Mouse (Mus musculus) mouse trophoblast stem cell (cell line): ENCODE measurements around the gene Wwox.

Experiments
- in situ Hi-C, 2 experiments: fragments of 300-500 bp; cut with MseI, MboI; formaldehyde crosslinking; loops; 2 replicates in 1 of 2; 3 replicates in 1 of 2; pipeline ENCODE4 v1.15.1; 2025

Wwox gene

DNA sequence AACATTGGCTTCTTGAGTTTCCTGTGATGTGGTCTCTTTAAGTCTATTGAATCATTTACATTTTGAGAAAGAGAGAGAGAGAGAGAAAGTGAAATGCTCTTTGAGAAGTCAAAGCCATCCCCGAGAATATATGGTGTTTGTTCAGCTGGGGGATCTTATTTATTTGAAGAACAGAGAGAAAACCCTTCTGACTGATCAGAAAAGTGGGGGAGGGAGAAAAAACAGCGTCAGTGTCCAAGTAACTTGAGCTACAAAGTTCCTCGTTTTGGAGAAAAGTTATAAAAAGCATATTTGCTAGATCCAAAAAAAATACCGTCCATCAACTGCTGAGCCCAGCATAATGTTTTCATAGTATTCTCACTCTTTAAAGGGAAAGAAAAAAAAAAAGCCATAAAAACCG lies 283.2 kb downstream of the Wwox start:
- in situ Hi-C loops = no loop called here

DNA sequence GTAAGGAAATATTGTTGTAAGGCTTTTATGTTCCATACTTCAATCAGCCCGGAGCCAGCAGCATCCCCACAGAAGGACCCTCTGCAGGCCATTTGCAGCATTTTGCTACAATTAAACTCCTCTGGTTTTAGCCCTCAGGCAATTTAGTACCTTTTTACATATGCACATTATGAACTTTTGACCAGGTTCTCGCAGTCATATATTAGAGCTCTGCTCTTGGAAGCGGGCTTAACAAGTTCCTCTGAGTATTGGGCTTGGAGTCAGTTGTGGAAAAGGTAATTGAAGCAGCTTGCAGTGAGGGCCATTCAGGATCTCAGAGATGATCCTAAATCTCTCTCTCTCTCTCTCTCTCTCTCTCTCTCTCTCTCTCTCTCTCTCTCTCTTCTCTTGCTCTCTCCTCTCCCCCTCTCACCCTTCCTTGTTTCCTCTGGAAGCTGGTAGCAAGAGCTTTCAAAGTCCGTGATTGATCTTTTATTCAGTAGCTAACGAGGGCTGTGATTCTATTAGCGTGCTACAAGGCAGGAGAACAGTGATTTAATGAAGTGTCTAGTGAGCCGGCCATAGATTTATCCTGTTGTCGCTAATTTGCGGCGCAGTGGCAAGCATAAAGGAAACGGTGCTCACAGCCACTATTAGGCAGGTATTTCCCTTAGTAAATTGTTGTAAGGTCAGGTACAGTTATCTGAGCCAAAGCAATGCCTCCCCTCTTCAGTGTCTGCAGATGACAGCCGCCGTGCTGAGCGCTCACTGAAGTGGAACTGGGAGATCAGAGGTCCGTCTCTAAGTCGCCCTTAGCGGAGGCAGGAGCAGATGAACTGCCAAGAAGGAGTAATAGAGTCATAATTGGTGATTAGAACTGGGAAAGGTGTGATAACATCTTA lies 292.0 kb downstream of the Wwox start:
- in situ Hi-C loops = no loop called here

DNA sequence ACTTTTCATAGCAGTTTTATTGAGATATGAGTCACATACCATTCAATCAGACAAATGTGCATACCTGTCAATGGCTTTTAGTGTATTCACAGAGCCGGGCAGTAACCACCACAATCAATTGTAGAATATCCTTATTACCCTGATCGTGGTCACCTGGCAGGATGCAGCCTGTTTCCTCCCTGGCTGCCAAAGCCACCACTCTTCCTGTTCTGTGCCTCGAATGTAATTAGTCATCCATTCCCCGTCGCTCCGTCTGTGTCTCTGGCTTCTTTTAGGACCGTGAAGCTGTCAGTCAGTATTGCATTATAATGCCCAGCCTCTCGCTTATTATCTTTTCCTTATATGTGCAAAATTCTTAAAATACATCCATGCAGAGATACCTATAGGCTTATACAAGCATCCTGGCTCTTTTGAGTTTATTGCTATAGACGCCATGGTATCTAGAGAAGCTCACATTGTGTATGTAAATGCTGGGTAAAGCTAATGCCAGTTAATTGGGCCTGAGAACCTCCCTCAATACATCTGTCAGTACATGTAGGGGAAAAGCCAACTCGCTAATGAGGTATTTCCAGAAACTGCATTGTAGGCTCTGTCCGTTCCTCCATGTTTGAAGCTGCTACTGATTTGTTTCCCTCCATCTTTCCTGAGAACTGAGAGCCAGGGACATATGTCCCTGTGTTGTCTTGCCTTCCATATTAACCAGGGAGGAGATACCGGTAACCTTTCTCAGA lies 303.9 kb downstream of the Wwox start:
- in situ Hi-C loops = no loop called here

DNA sequence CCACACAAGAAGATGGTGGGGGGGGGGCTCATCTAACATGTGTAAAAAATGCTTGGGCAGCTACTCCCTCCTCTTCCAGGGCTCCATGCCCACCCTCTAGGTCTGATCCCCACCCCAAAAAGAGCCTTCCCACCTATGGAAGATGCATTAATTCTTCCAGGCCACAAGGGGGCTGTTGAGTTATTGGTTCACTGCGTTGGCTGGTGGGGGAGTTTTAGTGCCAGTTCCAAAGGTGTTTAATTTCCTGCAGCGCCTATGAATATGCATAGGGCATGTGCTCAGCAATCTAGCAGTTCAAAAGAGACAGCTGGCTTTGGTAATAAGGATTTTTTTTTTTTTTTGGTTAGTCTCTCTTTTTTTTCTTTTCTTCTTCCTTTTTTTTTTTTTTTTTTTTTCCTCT lies 306.9 kb downstream of the Wwox start:
- in situ Hi-C loops = no loop called here

DNA sequence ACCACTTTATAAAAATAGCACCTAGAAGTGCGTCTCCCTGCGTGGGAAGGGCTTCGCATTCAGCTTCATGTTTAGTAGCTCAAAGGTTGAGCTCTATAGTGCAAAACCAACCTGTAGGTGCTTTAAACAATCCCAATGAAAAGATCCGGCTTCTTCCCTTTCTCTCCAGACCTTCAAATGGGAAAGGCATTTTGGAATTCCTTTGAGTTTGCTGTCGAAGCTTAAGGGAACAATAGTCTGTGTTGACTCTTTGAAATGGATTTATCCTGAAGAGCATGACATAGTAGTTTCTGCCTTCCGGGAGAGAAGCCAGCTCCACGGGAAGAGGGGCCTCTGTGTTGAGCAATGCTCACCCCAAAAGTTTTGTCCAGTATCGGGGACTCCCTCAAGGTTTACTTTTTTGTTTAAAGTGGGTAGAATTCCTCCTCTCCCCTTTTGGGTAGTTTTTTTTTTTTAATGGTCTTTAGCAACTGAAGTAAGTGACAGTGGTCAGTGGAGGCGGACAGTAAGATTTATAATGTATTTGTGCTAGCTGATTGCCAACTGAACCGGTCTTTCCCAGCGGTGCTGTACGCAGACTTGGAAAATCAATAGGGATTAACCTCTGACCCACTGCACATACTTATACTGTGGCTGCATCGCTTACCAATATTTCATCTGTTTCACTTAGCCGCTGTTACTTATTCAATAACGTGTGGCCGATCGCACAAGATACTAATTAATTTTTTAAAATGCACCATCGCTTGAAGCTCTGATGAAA lies 312.1 kb downstream of the Wwox start:
- in situ Hi-C loops = loop anchor here in 1 of 2 experiments (10.0 kb wide), 1 partner anchor 297 kb away; no protein-coding TSS in a partner anchor

DNA sequence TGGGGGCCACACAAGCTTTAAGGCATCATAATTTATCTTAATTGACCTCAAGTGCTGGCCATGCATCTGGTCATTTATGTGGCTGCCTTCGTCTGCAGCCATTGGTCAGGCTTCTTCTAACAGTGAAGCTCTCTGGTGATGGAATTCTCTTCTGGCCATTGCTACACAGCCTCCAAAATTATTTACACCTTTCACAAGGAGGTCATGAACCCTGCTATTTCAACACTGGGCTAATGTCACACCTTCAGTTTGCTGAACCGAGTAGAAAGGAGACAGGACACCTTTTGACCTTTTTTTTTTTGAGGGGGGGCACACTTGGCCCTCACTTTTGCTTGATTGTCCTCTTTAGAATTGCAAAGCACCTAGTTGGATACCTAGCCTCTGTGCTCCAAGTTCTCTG lies 320.2 kb downstream of the Wwox start:
- in situ Hi-C loops = loop anchor here in 1 of 2 experiments (10.0 kb wide), 1 partner anchor 305 kb away; no protein-coding TSS in a partner anchor

DNA sequence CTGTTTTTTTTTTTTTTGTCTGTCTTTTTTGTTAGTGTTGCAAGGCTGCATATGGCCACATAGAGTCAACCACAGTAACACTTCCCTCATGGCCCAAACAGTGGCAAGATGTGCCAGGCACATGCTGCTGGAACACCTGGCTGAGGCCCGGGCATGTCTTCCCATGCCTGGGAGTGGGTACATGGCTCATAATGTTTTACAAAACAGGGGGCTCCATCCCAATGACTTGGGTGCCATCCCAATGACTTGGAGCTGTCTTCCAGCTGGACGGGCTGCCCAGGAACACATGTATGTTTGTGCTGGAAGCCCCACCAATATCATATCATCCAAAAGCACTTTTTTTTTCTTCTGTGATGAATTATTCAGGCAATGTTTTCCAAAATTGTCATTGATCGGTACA lies 329.1 kb downstream of the Wwox start:
- in situ Hi-C loops = no loop called here

DNA sequence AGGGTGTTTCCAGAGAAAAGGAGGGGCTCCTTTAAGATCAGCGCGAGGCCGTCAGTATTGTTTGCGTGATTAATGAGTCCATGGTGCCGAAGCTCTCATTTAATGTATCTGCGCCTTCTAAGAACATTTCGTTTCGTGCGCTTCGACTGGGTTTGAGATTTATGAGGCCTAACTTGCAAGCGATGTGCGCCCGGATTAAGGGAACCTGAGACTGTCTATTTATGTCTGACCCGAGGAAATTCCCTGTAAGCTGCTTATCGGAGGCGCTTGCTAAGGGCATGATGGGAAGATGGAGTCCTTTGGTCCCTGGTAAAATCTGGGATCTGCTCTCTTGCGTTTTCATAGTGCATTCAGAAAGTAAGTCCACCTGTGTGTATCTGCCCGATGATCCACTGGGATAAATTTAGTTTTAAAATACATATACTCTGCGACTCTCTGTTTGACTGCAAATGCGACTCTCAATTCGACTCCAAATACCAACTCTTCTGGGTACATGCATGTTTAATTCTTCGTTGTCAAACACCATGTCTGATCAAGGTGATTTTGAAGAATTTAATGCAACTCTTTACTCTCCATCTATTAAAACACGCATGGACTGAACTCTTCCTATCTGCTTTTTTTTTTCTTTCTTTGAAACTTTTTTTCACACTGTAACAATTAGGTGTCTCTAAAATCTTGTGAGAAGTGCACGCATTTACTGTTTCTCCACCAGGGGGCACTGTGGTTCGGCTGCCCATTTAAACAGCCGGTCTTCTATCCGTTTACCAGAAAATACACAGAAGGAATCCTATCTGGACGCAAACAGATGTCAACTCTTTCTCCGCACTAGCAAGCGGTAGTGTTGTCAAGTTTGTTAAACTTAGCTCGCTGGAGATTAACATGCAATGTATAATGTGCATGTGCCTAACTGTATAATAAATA lies 331.7 kb downstream of the Wwox start:
- in situ Hi-C loops = no loop called here

DNA sequence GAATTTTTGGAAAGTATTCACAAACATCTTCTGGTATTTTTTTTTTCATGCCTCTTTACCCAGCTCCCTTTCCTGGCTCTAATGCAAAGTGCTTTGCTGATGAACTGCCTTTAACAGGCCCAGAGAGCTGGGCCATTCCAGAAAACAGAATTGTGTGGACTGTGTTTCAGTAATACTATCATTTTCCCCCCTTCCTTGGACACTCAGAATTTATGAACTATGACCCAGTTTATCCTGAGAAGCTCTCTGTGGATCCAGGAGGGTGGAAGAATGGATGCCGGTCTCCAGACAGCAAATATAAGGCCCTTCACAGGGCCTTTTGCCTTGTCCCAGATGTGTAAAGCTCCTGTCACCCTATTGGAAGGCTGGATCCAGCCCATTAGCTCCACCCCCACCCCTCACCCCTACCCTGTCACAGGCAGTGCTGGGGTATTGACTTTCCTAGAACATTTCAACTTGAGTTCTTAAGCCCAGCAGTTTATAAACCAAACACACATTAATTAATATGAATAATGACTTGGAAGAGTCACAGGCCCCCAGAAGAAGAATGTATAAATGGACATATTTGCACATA lies 332.9 kb downstream of the Wwox start:
- in situ Hi-C loops = no loop called here

DNA sequence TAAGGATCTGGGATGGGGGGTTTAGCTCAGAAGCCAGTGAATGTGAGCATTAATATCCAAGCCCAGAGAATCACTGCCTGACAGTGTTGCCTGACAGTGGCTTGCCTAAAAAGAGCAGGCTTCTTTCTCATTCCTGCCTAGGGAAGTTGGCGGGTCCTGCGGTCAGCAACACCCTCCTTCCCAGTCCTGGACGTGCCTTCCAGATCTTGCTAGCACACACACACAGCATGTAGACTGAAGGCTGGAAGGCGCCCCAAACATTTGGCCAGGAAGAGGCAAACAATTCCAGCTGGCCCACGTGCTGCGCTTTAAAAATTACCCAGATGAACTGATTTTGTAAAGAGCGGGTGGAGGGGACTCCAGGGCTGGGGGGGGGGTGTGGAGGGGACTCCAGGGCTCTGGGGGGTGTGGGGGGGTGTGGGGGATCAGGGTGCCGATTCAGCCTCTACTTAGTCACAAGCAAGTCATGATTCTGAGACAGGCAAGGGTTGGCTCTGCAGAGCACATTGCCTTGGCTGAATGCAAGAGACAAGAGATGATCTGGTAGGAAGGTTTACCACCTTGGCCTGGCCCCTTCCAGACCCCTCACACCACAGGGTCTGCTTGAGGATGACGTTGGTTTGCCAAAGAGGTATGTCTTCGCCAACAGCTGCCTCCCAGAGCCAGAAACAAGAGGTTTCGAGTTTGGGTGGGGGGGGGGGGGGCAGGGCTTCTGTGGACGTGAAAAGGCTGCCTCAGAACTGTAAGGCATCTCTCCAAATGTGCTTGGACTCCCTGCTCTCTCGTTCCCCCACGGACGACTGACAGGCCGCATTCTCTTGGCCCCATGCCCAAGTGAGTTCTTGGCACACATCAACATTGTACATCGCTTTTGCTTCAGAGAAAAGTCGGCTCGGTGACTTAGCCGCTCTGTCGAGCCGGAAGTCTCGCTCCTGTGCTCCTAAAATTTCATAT lies 334.3 kb downstream of the Wwox start:
- in situ Hi-C loops = no loop called here

DNA sequence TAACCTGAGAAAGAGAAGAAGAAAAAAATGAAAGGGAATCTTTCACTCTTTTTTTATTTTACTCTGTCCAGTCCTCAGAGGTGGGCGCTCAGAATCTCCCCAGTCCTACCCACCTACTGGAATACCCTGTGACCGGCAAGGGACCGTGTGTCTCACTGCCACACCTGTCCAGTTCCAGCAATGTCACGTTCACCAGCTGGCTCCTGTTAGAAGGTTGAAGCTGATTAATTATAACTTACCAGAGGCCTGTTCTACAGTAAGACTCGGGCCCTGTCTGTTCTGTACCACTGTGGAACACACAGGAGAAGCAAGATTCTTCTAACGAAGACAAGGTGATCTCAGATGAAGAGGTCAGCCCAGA lies 334.9 kb downstream of the Wwox start:
- in situ Hi-C loops = no loop called here

DNA sequence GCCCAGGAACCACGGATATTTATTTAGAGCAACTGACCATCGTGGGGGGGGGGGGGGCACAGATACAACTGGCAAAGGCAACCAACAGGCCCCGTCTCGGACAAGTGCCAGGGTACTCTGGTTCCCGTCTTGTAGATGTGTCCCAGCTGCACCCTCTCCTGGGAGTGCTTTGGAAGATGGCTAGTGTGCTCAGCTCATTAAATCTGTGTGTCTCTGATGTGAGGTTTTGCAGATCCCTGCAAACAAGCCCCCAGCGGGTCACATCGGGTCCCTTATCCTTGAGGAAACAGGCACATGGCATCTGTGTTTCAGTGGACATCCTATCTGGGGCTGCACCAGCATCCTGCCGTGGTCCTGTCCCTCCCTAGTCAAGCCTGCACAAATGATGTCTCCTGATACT lies 336.1 kb downstream of the Wwox start:
- in situ Hi-C loops = no loop called here

DNA sequence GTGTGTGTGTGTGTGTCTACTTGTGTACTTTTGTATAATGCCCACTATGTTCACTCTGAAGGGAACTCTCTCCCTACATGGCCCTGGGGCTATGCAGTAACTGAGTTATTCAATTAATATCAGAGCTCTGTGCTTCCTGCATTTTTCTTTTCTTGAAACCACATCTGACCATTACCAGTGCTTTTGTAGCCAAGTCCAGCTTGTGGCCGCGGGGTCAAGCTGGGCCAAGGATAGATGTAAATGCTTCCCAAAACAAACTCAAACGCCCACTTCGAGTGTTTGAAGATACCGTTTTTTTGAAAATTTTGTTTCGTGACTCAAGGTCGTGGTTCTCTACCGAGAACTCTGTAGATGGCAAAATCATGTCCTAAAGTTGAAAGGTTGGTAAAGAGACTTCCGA lies 337.2 kb downstream of the Wwox start:
- in situ Hi-C loops = no loop called here

DNA sequence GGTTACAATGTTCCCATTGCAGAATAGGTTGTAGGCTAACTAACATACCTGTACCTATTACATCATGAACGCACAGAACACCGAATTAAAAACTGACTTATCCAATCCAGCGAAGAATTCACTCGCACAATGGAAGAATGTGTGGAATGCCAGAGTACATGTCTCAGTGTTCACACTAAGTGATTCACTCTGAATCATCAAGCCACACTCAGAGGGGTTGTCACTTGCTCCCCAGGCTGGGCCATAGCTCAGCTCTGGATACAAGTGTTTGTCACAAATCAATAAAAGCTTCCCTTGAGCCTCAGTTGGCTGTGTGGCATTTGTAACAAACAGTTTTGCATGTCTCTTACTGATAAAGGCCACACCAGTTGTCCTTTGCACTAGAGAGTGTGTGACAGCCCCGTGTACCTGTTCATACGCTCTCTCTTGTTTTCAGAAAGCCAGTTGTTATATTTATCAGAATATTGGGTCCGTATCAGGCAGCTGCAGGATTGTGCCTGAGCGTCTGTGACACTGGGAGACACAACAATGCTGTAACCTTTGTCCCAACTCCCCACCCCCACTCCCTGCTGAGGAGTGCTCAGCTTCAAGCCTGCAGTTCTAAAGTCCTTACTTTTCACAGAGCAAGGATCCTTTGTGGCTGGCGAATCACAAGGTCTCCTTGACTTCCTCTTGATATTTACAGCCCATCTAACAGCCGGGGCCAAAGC lies 338.0 kb downstream of the Wwox start:
- in situ Hi-C loops = no loop called here

DNA sequence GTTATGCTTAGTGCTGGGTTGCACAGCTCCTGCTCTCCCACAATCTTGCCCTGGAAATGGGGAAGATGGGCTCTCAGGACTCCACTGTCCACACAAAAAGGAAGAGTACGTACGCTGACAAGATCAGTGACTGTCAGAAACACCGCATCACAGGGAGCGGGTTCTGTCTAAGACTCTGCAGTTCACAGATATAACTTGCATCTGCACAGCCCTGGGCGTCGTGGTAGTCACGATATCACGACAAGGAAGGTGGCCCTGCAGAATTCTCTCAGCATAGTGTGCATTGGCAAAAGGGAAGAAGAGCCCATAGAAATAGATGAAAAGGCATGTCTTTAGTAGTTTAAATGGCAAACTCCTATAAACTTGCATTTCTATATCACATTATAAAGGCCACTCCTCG lies 339.5 kb downstream of the Wwox start:
- in situ Hi-C loops = no loop called here

DNA sequence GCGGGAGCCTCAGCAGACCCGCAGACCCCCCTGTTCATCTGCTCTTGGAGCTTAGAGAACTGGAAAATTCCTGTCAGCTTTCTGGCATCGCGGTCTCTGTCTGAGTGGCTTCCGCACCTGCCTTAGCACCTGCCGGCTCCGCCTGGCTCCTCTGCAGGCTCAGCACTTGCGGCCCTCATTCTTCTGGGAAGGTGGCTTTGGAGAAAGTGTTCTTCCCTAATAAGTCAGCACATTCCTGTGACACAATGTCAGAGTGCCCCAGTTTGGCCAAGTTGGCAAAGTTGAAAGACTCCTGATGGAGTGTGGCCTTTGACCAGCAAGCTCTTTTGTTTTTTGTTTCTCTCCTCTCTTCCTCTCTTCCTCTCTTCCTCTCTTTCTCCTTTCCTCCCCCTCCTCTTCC lies 343.9 kb downstream of the Wwox start:
- in situ Hi-C loops = no loop called here

DNA sequence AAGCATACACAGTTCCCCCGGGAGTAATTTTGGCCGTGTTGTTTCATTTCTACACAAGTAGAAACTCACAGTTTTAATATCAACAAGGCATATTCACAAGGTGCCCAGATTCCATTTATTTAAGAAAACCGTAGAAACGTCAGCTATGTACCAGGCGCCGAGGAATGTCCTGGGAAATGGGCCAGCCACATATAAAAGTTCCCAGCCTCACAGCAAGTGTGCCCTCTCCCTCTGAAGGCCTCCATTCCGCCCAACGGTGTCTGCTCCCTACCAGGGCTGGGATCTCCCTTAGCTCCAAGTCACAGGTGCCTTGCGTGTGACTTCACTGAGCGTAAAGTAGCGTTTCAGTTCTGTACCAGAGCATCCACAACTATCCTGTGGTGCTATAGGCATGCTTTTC lies 346.4 kb downstream of the Wwox start:
- in situ Hi-C loops = no loop called here

DNA sequence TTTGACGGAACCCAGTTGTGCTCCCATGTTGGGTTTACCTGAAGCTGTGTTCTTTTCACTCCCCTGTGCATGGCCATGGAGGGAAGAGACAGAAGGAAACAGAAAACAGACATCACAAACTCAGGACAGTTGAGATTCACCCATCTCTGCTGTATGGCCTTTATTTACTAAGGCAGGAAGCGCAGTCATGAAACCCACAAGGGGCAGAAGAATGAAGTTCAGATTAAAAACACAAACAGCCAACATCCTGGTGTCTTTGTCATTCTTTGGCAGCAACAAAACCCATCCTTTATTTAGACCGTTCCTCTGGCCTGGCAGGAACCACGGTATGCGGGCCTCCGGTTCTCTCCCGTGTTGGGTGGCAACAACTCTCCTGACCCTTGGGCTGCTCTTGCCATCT lies 350.2 kb downstream of the Wwox start:
- in situ Hi-C loops = no loop called here

DNA sequence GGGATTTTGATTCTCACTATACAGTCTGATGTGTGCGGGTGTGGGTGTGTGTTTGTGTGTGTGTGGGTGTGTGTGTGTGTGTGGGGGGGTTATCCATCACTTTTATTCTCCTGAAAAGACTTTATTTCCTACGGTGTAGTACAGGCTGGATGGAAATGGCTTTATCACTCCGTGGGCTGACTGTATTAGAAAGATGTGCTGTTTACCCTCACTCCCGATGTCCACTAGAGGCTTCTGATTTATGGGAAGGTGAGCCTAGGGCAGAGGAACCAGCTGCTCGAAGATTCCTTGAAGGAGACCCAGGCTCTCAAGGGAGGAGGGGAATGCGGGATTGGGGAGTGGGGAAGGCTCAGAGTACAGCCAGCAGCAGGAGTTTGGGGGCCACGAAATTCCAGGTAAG lies 351.3 kb downstream of the Wwox start:
- in situ Hi-C loops = no loop called here
